Mouse (Mus musculus) forebrain, embryonic 10.5 days (tissue): ENCODE data around the gene Tmem223. TPM values are rescaled to one million over a fixed set of nuclear protein-coding genes. Genes with fewer than 3 reads are reported as not detected.
A peak's percentile ranks its signal among the peaks of the same experiment; 100 is the strongest.

Source experiments
- DNase-seq: peaks from one replicate; pipeline ENCODE4 v3.0.0-alpha.2; 2017; ENCODE audit warnings: low spot score; ENCODE audit errors: extremely low spot score
- H3K27ac ChIP-seq: fragments of 300-500 bp; sonication (generic); 2 replicates; pipeline ENCODE4 v1.5.1; 2016; ENCODE audit warnings: mild to moderate bottlenecking
- H3K27me3 ChIP-seq: fragments of 300-500 bp; sonication (generic); 2 replicates; pipeline ENCODE4 v1.6.1; 2016; ENCODE audit warnings: mild to moderate bottlenecking; ENCODE audit not compliant: poor library complexity, severe bottlenecking
- H3K36me3 ChIP-seq: fragments of 300-500 bp; sonication (generic); replicated peaks from 2 replicates; pipeline ENCODE4 v1.6.1; 2016; ENCODE audit warnings: mild to moderate bottlenecking, moderate library complexity
- H3K4me1 ChIP-seq: fragments of 300-500 bp; sonication (generic); 2 replicates; pipeline ENCODE4 v1.6.1; 2016
- H3K4me3 ChIP-seq: fragments of 300-500 bp; sonication (generic); 2 replicates; pipeline ENCODE4 v1.5.1; 2016; ENCODE audit warnings: mild to moderate bottlenecking, moderate library complexity
- H3K9me3 ChIP-seq: fragments of 300-500 bp; sonication (generic); 2 replicates; pipeline ENCODE4 v1.6.1; 2016; ENCODE audit warnings: mild to moderate bottlenecking, moderate library complexity
- WGBS: fragments of 180-500 bp; shearing (Covaris S2); methylation state at CpG from one replicate; pipeline ENCODE4 v1.1.7; 2016; 5-methylcytosine and 5-hydroxymethylcytosine counted together
- polyA plus RNA-seq: library from polyadenylated mRNA; unstranded; fragments of >200 nt; fragmentation: Nextera tagmentation; extraction: Ambion mirVana; gene quantifications from 2 replicates; pipeline ENCODE4 v1.2.1, GENCODE M21; 2016

The Tmem223 gene
- polyA plus RNA-seq, 1 experiment from 2014 or later = 170 TPM

- WGBS = 88% methylated on average over 7 of the region's 7 CpGs
- DNase-seq = no peak
- Histone ChIP-seq H3K27ac (no peak overlapping the region), H3K9me3 (no peaks in the 10 kb centered on the region), H3K36me3 (peaks cover 44% of the 10 kb centered on the region), H3K4me3 (no peak overlapping the region), H3K4me1 (peaks cover 22% of the 10 kb centered on the region), H3K27me3 (no peaks in the 10 kb centered on the region)
Measured at GRCm38 (mm10) chr19:8790171-8790570, 19.4 kb downstream of the Tmem223 start.

- no peaks in the 10 kb centered on the region for H3K9me3 ChIP-seq
- DNase-seq = peak; percentile 85
- H3K4me1 ChIP-seq = peaks cover 27% of the 10 kb centered on the region
- WGBS = 2% methylated on average over 25 of the region's 25 CpGs
- H3K4me3 ChIP-seq = peak within 1 kb of the TSS; percentile 76
- no peaks in the 10 kb centered on the region for H3K27me3 ChIP-seq
- peak within 1 kb of the TSS; percentile 87 for H3K27ac ChIP-seq
- H3K36me3 ChIP-seq = peaks cover 35% of the 10 kb centered on the region
Measured at GRCm38 (mm10) chr19:8798264-8798946, 27.6 kb downstream of the Tmem223 start, which contains the start of gene Polr2g. Polr2g (minus strand) TSS chr19:8798577.

GRCm38 (mm10) chr19:8798947-8799315, 28.1 kb downstream of the Tmem223 start:
- H3K27ac ChIP-seq = no peak overlapping the region
- no peak for DNase-seq
- H3K4me1 ChIP-seq = peaks cover 32% of the 10 kb centered on the region
- H3K36me3 ChIP-seq = peaks cover 35% of the 10 kb centered on the region
- no peaks in the 10 kb centered on the region for H3K27me3 ChIP-seq
- peak overlapping the region; percentile 76 for H3K4me3 ChIP-seq
- H3K9me3 ChIP-seq = no peaks in the 10 kb centered on the region

GRCm38 (mm10) chr19:8802130-8802821, 31.5 kb downstream of the Tmem223 start, which contains the start of gene Zbtb3:
Zbtb3 (plus strand) TSS chr19:8802555.
- Histone ChIP-seq H3K4me3 (peak within 1 kb of the TSS; percentile 65), H3K9me3 (no peaks in the 10 kb centered on the region), H3K27me3 (no peaks in the 10 kb centered on the region), H3K27ac (peak within 1 kb of the TSS; percentile 90), H3K4me1 (peaks cover 28% of the 10 kb centered on the region), H3K36me3 (peaks cover 42% of the 10 kb centered on the region)
- peak; percentile 96 for DNase-seq
- WGBS = under 1% methylated on average over 30 of the region's 30 CpGs

DNA sequence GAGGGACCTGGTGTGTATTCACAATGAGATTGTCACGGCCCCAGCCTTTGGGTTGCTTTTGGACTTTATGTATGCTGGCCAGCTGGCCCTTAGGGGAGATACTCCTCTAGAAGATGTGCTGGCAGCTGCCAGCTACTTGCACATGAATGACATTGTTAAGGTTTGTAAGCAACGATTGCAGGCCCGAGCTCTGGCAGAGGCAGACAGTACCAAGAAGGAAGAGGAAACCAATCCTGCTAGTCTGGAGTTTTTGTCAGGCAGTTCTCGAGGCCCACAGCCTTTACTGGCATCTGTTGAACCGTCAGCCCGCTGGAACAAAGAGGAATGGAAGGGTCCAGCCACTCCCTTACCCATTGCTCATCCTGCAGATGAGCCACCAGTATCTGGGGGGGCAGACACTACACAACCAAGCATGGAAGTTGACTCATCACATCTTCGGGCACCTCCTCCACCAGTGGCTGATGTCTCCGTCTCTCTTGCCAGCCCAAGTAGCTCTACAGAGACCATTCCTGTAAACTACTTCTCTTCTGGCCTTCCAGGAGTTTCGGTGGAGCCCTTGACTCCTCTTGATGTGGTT, 32.5 kb downstream of the Tmem223 start:
- H3K36me3 ChIP-seq = peaks cover 52% of the 10 kb centered on the region
- H3K9me3 ChIP-seq = no peaks in the 10 kb centered on the region
- H3K4me3 ChIP-seq = peak overlapping the region; percentile 65
- H3K27ac ChIP-seq = peak overlapping the region; percentile 90
- peaks cover 21% of the 10 kb centered on the region for H3K4me1 ChIP-seq
- no peak for DNase-seq
- H3K27me3 ChIP-seq = no peaks in the 10 kb centered on the region
- WGBS = 94% methylated on average over 9 of the region's 9 CpGs

DNA sequence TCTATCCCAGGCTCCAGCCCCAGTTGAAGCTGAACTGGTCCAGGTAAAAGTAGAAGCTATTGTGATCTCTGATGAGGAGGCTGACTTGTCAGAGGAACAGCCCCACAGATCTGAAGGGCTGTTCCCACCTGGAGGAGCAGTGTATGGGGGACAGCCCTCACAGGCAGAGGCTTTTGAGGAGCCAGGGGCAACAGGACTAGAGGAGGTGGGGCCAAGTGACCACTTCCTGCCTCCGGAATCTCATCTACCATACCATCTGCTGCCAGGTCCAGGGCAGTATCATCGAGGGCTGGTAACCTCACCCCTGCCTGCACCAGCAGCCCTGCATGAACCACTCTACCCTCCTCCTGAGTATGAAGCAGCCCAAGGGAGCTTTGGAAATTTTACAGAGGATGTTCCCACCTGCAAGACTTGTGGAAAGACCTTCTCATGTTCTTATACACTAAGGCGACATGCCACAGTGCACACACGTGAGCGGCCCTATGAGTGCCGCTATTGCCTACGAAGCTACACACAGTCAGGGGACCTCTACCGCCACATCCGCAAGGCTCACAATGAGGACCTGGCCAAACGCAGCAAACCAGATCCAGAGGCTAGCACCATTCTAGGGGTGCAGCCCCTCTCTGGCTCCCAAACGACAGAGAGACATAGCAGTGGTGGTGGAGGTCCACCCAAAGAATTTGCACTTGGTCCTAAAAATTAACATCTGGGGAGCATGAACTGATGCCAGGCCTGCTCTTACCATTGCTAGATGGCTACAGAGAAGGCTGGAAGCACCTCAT, 33.3 kb downstream of the Tmem223 start:
- peak overlapping the region; percentile 65; the same call in 1 of the 2 replicates for H3K4me3 ChIP-seq
- 90% methylated on average over 11 of the region's 11 CpGs for WGBS

DNA sequence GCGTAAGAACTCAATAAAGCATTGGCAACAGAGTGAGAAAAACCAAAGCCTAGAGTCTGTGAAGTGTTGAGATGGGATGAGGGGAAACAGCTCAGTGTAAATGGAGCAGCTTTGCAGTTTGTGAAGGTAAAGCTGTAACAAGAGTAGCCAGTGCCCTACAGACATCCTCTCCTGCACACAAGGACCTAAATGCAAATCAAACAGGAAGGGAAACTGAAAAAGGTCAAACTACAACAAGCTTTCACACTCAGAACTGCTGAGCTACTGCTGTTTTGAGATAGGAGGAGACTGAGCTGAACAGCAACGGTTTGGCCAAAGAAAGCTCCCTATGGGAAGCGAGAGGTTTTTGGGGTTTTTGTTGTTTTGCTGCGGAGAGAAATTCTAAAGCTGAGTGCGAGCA, 36.0 kb downstream of the Tmem223 start:
- Histone ChIP-seq H3K36me3 (peaks cover 86% of the 10 kb centered on the region), H3K27me3 (no peaks in the 10 kb centered on the region), H3K4me1 (peaks cover 17% of the 10 kb centered on the region), H3K27ac (no peak overlapping the region), H3K4me3 (no peak overlapping the region), H3K9me3 (no peaks in the 10 kb centered on the region)
- WGBS = 96% methylated on average over 5 of the region's 5 CpGs
- no peak for DNase-seq

More for the DNA sequence above, 33.3 kb downstream of the Tmem223 start:
- no peak for DNase-seq
- peaks cover 59% of the 10 kb centered on the region for H3K36me3 ChIP-seq
- H3K4me1 ChIP-seq = peaks cover 21% of the 10 kb centered on the region
- H3K9me3 ChIP-seq = no peaks in the 10 kb centered on the region
- H3K27ac ChIP-seq = 0 out of 2 replicates have a peak overlapping the region, but pooled peaks have one; percentile 90
- no peaks in the 10 kb centered on the region for H3K27me3 ChIP-seq

DNA sequence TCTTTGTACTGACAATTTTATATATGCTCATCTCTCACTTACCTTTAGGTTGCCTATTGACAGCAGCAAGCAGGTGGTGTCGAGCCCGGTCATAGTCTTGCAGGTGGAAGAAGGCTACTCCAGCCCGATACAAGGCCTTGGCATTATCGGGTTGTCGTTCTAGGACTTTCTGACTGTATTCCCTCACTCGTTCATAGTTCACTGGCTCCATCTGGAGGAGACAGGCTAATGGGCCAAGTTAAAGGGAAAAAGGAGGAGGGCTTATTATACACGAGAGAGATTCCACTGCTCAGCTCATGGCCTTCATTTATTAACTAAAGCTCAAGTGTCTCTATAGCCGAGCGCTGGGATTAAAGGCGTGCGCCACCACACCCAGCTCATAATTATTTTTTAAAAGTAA, 45.0 kb downstream of the Tmem223 start:
- no peak overlapping the region for H3K27ac ChIP-seq
- peaks cover 31% of the 10 kb centered on the region for H3K4me1 ChIP-seq
- no peaks in the 10 kb centered on the region for H3K27me3 ChIP-seq
- no peaks in the 10 kb centered on the region for H3K9me3 ChIP-seq
- no peak for DNase-seq
- H3K4me3 ChIP-seq = peak overlapping the region; percentile 4; the same call in 1 of the 2 replicates
- WGBS = 90% methylated on average over 11 of the region's 11 CpGs
- peaks cover 65% of the 10 kb centered on the region for H3K36me3 ChIP-seq

DNA sequence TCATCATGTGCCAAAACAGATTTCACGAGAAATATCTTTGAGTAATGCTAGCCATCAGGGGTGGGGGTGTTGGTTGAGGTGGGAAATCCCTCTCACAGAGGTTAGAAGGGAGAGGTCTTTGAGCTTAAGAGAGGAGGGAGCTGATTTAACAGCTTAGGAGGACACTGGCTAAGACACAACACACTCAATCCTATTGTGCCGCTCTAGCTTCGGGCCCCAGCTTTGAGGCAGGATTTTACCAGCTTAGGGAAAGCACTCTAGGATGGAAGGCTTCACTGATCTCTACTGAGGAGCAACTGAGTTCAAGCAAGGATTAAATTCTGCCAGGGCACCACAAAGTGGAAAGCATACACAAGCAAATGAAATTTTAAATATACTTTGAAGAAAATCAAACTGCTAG, 46.2 kb downstream of the Tmem223 start:
- no peak for DNase-seq
- WGBS = 75% methylated on average over 3 of the region's 3 CpGs
- H3K9me3 ChIP-seq = no peaks in the 10 kb centered on the region
- peaks cover 57% of the 10 kb centered on the region for H3K36me3 ChIP-seq
- H3K4me3 ChIP-seq = peak overlapping the region; percentile 81
- peaks cover 38% of the 10 kb centered on the region for H3K4me1 ChIP-seq
- no peaks in the 10 kb centered on the region for H3K27me3 ChIP-seq
- no peak overlapping the region; the same call in 1 of the 2 replicates for H3K27ac ChIP-seq

- Histone ChIP-seq H3K9me3 (no peaks in the 10 kb centered on the region), H3K4me1 (peaks cover 52% of the 10 kb centered on the region), H3K27ac (peak overlapping the region; percentile 97), H3K36me3 (peaks cover 53% of the 10 kb centered on the region), H3K27me3 (no peaks in the 10 kb centered on the region), H3K4me3 (peak overlapping the region; percentile 81)
- no peak for DNase-seq
- 37% methylated on average over 14 of the region's 14 CpGs for WGBS
Measured at GRCm38 (mm10) chr19:8818301-8818798, 47.6 kb downstream of the Tmem223 start.

- peaks cover 52% of the 10 kb centered on the region for H3K4me1 ChIP-seq
- H3K27ac ChIP-seq = peak within 1 kb of the TSS; percentile 97
- peaks cover 53% of the 10 kb centered on the region for H3K36me3 ChIP-seq
- H3K27me3 ChIP-seq = no peaks in the 10 kb centered on the region
- WGBS = 1% methylated on average over 33 of the region's 33 CpGs
- peak within 1 kb of the TSS; percentile 81 for H3K4me3 ChIP-seq
- H3K9me3 ChIP-seq = no peaks in the 10 kb centered on the region
- peak; percentile 97 for DNase-seq
Measured at GRCm38 (mm10) chr19:8818801-8819595, 48.2 kb downstream of the Tmem223 start, which contains the start of gene Ttc9c. Ttc9c (minus strand) TSS chr19:8819333.
